Mouse (Mus musculus): Measurements from ENCODE around the gene Vmn1r213. TPM values are rescaled to one million over a fixed set of nuclear protein-coding genes. Genes with fewer than 3 reads are reported as not detected.

Gene Vmn1r213
- not detected for polyA plus RNA-seq (2017; shearing (Covaris generic))

DNA sequence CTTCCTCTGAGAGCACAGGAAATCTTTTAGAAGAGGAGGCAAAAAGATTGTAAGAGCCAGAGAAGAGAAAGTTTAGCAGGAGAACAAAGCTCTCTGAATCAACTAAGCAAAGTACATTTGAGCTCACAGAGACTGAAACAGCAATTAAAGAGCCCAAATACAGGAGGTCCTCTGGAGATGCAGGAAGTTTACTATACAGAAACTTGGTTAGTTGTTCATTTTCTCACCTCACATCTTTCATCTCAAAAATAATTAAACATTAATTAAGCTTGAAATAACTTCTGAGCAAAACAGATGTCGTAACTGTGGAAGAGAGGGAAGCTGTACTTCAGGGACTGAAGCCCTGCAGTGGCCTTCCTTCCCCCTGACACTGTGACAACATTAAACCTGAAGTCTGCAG lies at the start of gene Vmn1r213:
TSS of gene Vmn1r213 (plus strand) at position 301 of the 400 bp plus-strand sequence.

DNA sequence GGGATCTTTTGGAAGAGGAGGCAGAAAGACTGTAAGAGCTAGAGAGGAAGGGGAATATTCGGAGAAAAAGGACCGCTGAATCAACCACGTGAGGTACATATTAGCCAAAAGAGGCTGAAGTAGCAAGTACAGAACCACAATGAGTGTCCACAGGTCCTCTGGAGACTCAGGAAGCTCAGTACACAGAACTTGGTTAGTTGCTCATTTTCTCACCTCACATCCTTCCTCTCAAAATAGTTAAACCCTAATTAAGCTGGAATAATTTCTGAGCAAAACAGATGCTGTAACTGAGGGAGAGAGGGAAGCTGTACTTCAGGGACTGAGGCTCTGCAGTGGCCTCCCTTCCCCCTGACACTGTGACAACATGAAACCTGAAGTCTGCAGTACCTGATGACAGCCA lies 22.7 kb downstream of the Vmn1r213 start, which contains the start of gene Vmn1r214:
TSS of gene Vmn1r214 (plus strand) at position 301 of the 400 bp plus-strand sequence.

Other genes with a start within 250 kb of the Vmn1r213 start
- 0.14 TPM for gene Vmn1r208, start 230.3 kb upstream of the Vmn1r213 start, polyA plus RNA-seq (2017; shearing (Covaris generic))
- not detected for gene Vmn1r209, start 198.0 kb upstream of the Vmn1r213 start, polyA plus RNA-seq (2017; shearing (Covaris generic))
- 0.09 TPM for gene Vmn1r210, start 176.3 kb upstream of the Vmn1r213 start, polyA plus RNA-seq (2017; shearing (Covaris generic))
- gene Vmn1r211, start 150.1 kb upstream of the Vmn1r213 start, polyA plus RNA-seq (2017; shearing (Covaris generic)) = not detected
- gene Vmn1r212, start 123.5 kb upstream of the Vmn1r213 start, polyA plus RNA-seq (2017; shearing (Covaris generic)) = not detected
- 0.22 TPM for gene Vmn1r214, start 22.8 kb downstream of the Vmn1r213 start, polyA plus RNA-seq (2017; shearing (Covaris generic))
- not detected for gene Vmn1r215, start 60.4 kb downstream of the Vmn1r213 start, polyA plus RNA-seq (2017; shearing (Covaris generic))
- gene Vmn1r217, start 110.6 kb downstream of the Vmn1r213 start, polyA plus RNA-seq (2017; shearing (Covaris generic)) = not detected
- not detected for gene Vmn1r218, start 125.5 kb downstream of the Vmn1r213 start, polyA plus RNA-seq (2017; shearing (Covaris generic))
- not detected for gene Vmn1r219, start 151.7 kb downstream of the Vmn1r213 start, polyA plus RNA-seq (2017; shearing (Covaris generic))
- gene Vmn1r220, start 180.3 kb downstream of the Vmn1r213 start, polyA plus RNA-seq (2017; shearing (Covaris generic)) = not detected
- not detected for gene Vmn1r221, start 206.5 kb downstream of the Vmn1r213 start, polyA plus RNA-seq (2017; shearing (Covaris generic))
- gene Vmn1r222, start 228.3 kb downstream of the Vmn1r213 start, polyA plus RNA-seq (2017; shearing (Covaris generic)) = not detected
- not detected for gene Vmn1r223, start 239.5 kb downstream of the Vmn1r213 start, polyA plus RNA-seq (2017; shearing (Covaris generic))